In the genomic region with DNA sequence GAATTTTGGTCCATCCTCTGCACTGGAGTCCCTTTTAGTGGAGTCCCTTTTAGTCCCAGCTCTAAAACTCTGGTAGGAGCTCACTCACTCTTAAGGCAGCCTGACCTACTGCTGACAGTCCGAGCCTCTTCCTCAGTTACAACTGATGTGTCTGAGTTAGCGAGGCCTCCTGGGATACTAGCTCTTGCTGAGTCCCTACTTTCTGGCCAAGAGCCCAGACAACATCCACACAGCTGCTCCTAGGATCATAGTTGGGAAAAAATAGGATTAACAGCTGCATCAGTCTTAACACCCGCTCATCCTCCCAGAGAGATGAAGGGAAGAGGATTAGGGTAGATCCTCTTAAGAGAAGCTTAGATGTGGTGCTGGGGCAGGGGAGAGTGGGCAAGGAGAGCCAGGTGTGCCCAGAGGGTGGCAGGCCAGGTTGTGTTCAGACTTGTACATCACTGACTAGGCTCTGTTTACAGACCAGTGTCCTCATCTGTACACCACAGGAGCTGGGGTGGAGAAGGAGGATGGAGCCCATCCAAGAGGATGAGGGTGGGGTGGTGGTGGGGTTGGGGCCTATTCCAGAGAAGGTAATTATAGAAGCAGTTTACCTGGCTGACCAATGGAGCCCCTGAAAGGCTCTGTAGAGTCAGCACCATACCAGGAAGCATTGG, we compare ENCODE assay signal across 10 mouse cellular contexts. TPM values are rescaled to one million over a fixed set of nuclear protein-coding genes. Genes with fewer than 3 reads are reported as not detected.
DNase-seq lines count a peak whose midpoint lies in the region; ATAC-seq and TF ChIP-seq lines count a peak whose summit lies in the region.
"Had no signal": no experiment of that assay in that cellular context is flagged by ENCODE, and none has a peak within 500 bp of the region (broad histone marks: within the 10 kb centered on the region; RNA-seq: fewer than 3 reads in every experiment).

No protein-coding gene starts in this region.

- 64% methylated on average over 3 of the region's 3 CpGs for WGBS in limb, embryonic 15.5 days

- peak; percentile 16; the same call in 1 of the 2 replicates for ATAC-seq in limb, embryonic 15.5 days (ENCODE audit: insufficient number of reproducible peaks, low FRiP score, low TSS enrichment, low read depth)

- peak; percentile 52 for DNase-seq in kidney, postnatal 14 days
- no peak for DNase-seq in kidney, adult 9 months
- peak; percentile 80 for DNase-seq in brain, adult 2 months (ENCODE audit: low read depth, low spot score)
- peak; percentile 54 for DNase-seq in gastrocnemius, adult 2 months
- DNase-seq in embryo, embryonic 9.5 days (ENCODE audit: extremely low spot score), result no peak
- DNase-seq in urinary bladder, postnatal 10 days (ENCODE audit: low spot score), result no peak
- DNase-seq: cerebellum, adult 18-20 months; lung, adult 2 months had no signal

- no peak overlapping the region for H3K4me3 ChIP-seq in gastrocnemius, adult 2 months
- no peak overlapping the region for H3K4me3 ChIP-seq in limb, embryonic 15.5 days
- H3K4me3 ChIP-seq: heart, embryonic 13.5 days had no signal

- peaks cover 10% of the 10 kb centered on the region for H3K4me1 ChIP-seq in limb, embryonic 15.5 days

- no peaks in the 10 kb centered on the region for H3K27me3 ChIP-seq in limb, embryonic 15.5 days
- H3K27me3 ChIP-seq: heart, embryonic 13.5 days had no signal

- peaks cover 46% of the 10 kb centered on the region for H3K36me3 ChIP-seq in limb, embryonic 15.5 days

- no peak overlapping the region for H3K4me2 ChIP-seq in limb, embryonic 15.5 days
- H3K4me2 ChIP-seq: heart, embryonic 13.5 days had no signal

- no peak overlapping the region for H3K9ac ChIP-seq in limb, embryonic 15.5 days
- H3K9ac ChIP-seq: heart, embryonic 13.5 days had no signal

- intact Hi-C loops in gastrocnemius, adult 2 months (cut with DNase I), result no loop called here

- TF ChIP-seq CTCF in gastrocnemius, adult 2 months (IDR thresholded peaks at IDR 0.05), result no peak

- peak overlapping the region; percentile 73 for H3K27ac ChIP-seq in gastrocnemius, adult 2 months
- no peak overlapping the region for H3K27ac ChIP-seq in limb, embryonic 15.5 days
- H3K27ac ChIP-seq: heart, embryonic 13.5 days had no signal

- no peaks in the 10 kb centered on the region for H3K9me3 ChIP-seq in limb, embryonic 15.5 days
- H3K9me3 ChIP-seq: heart, embryonic 13.5 days had no signal

RNA-seq across cellular contexts. Expression of gene Zfp646, which starts 6.7 kb away (rescaled TPM):
- total RNA-seq in gastrocnemius, adult 2 months (2021), result 10 to 100 TPM; 11.8 to 15.4 TPM
- polyA plus RNA-seq in limb, embryonic 15.5 days (2015; fragmentation: Nextera tagmentation; extraction: Ambion mirVana), result 9.1 and 10.0 TPM in 2 replicates

RNA-seq across cellular contexts. Expression of gene Zfp668, which starts 7.3 kb away (rescaled TPM):
- 1 to 10 TPM; 3.3 to 5.0 TPM for total RNA-seq in gastrocnemius, adult 2 months (2021)
- polyA plus RNA-seq in limb, embryonic 15.5 days (2015; fragmentation: Nextera tagmentation; extraction: Ambion mirVana), result 16.4 TPM in 2 replicates

RNA-seq across cellular contexts. Expression of gene Prss53, which starts 21.5 kb away (rescaled TPM):
- 1 to 10 TPM; 1.2 to 2.0 TPM for total RNA-seq in gastrocnemius, adult 2 months (2021)
- 2.2 and 2.4 TPM in 2 replicates for polyA plus RNA-seq in limb, embryonic 15.5 days (2015; fragmentation: Nextera tagmentation; extraction: Ambion mirVana)

RNA-seq across cellular contexts. Expression of gene Gm21974, which starts 26.0 kb away (rescaled TPM):
- not detected for total RNA-seq in gastrocnemius, adult 2 months (2021)
- polyA plus RNA-seq in limb, embryonic 15.5 days (2015; fragmentation: Nextera tagmentation; extraction: Ambion mirVana), result not detected in 2 replicates
- polyA plus RNA-seq: heart, embryonic 13.5 days; lung, adult 2 months had no signal

RNA-seq across cellular contexts. Expression of gene Vkorc1, which starts 26.1 kb away (rescaled TPM):
- 10 to 100 TPM in 1 of 2 experiments, 1 to 10 TPM in 1; 9.2 to 12.6 TPM for total RNA-seq in gastrocnemius, adult 2 months (2021)
- polyA plus RNA-seq in limb, embryonic 15.5 days (2015; fragmentation: Nextera tagmentation; extraction: Ambion mirVana), result 269 and 272 TPM in 2 replicates

Comparison
In these comparisons a context has a peak if more than half of its experiments do, and no peak if none do; other contexts are left out.
1. DNase-seq: peak in kidney, postnatal 14 days (single experiment), brain, adult 2 months (single experiment) and gastrocnemius, adult 2 months (single experiment); none in kidney, adult 9 months (single experiment), embryo, embryonic 9.5 days (single experiment) and urinary bladder, postnatal 10 days (single experiment).